Mouse (Mus musculus): Measurements from ENCODE around the gene Prodh2. TPM values are rescaled to one million over a fixed set of nuclear protein-coding genes. Genes with fewer than 3 reads are reported as not detected.

Prodh2 gene
- polyA plus RNA-seq, 1 experiment from 2014 or later = 9.9 TPM

- Histone ChIP-seq H3K36me3 (ENCODE audit: control insufficient read depth, insufficient read depth, low read length) (peaks cover 11% of the 10 kb centered on the region), H3K27me3 (replicated peaks; ENCODE audit: control insufficient read depth, insufficient read depth, low read length) (no peaks in the 10 kb centered on the region), H3K9me3 (ENCODE audit: control insufficient read depth, low read length) (no peaks in the 10 kb centered on the region), H3K27ac (ENCODE audit: low read length) (peak within 1 kb of the TSS; percentile 64), H3K4me3 (ENCODE audit: low read length) (peak within 1 kb of the TSS; percentile 58), H3K9ac (ENCODE audit: low read depth, low read length) (peak within 1 kb of the TSS; percentile 71), H3K4me1 (ENCODE audit: control insufficient read depth, insufficient read depth, low read length) (peaks cover 21% of the 10 kb centered on the region), H3K4me2 (ENCODE audit: low read depth, low read length) (peak within 1 kb of the TSS; percentile 75)
- under 1% methylated on average over 20 of the region's 20 CpGs for WGBS
- peak; percentile 83 for ATAC-seq
These were observed 66.1 kb downstream of the Prodh2 start, which contains the start of gene Lin37 for GRCm38 (mm10) chr7:30559443-30559954. Gene Lin37, minus strand, starts transcription at chr7:30559838.

- Histone ChIP-seq H3K9ac (ENCODE audit: low read depth, low read length) (no peak overlapping the region), H3K4me1 (ENCODE audit: control insufficient read depth, insufficient read depth, low read length) (peaks cover 21% of the 10 kb centered on the region), H3K27me3 (replicated peaks; ENCODE audit: control insufficient read depth, insufficient read depth, low read length) (no peaks in the 10 kb centered on the region), H3K4me2 (ENCODE audit: low read depth, low read length) (peak overlapping the region; percentile 53; the same call in 1 of the 2 replicates), H3K4me3 (ENCODE audit: low read length) (no peak overlapping the region), H3K9me3 (ENCODE audit: control insufficient read depth, low read length) (no peaks in the 10 kb centered on the region), H3K36me3 (ENCODE audit: control insufficient read depth, insufficient read depth, low read length) (peaks cover 10% of the 10 kb centered on the region), H3K27ac (ENCODE audit: low read length) (peak overlapping the region; percentile 50; the same call in 1 of the 2 replicates)
- ATAC-seq = no peak
- WGBS = 61% methylated on average over 2 of the region's 2 CpGs
These were observed 66.9 kb downstream of the Prodh2 start for GRCm38 (mm10) chr7:30560296-30560695.

GRCm38 (mm10) chr7:30562526-30563116 is 69.2 kb downstream of the Prodh2 start:
- H3K27ac ChIP-seq (ENCODE audit: low read length) = peak overlapping the region; percentile 98
- H3K27me3 ChIP-seq (replicated peaks; ENCODE audit: control insufficient read depth, insufficient read depth, low read length) = no peaks in the 10 kb centered on the region
- H3K4me2 ChIP-seq (ENCODE audit: low read depth, low read length) = peak overlapping the region; percentile 65
- no peaks in the 10 kb centered on the region for H3K9me3 ChIP-seq (ENCODE audit: control insufficient read depth, low read length)
- WGBS = under 1% methylated on average over 27 of the region's 27 CpGs
- peak overlapping the region; percentile 85 for H3K4me3 ChIP-seq (ENCODE audit: low read length)
- ATAC-seq = no peak
- H3K36me3 ChIP-seq (ENCODE audit: control insufficient read depth, insufficient read depth, low read length) = peaks cover 8% of the 10 kb centered on the region; the same call in 1 of the 2 replicates
- H3K4me1 ChIP-seq (ENCODE audit: control insufficient read depth, insufficient read depth, low read length) = peaks cover 21% of the 10 kb centered on the region
- H3K9ac ChIP-seq (ENCODE audit: low read depth, low read length) = peak overlapping the region; percentile 78

Small RNA genes lying within 50 kb of the gene (microRNA-seq; reads per million reads assigned to microRNA genes)
- not detected for gene Gm38670

Other genes with a start within 250 kb of the Prodh2 start
- gene Thap8, start 213.5 kb upstream of the Prodh2 start, polyA plus RNA-seq (2015; fragmentation: Nextera tagmentation; extraction: Ambion mirVana) = 0.22 and 0.37 TPM in 2 replicates
- 5.7 and 7.3 TPM in 2 replicates for gene Wdr62, start 213.2 kb upstream of the Prodh2 start, polyA plus RNA-seq (2015; fragmentation: Nextera tagmentation; extraction: Ambion mirVana)
- gene Clip3, start 201.9 kb upstream of the Prodh2 start, polyA plus RNA-seq (2015; fragmentation: Nextera tagmentation; extraction: Ambion mirVana) = 20.9 and 22.1 TPM in 2 replicates
- gene Alkbh6, start 184.9 kb upstream of the Prodh2 start, polyA plus RNA-seq (2015; fragmentation: Nextera tagmentation; extraction: Ambion mirVana) = 68.8 and 70.6 TPM in 2 replicates
- 58.9 and 59.7 TPM in 2 replicates for gene Syne4, start 178.8 kb upstream of the Prodh2 start, polyA plus RNA-seq (2015; fragmentation: Nextera tagmentation; extraction: Ambion mirVana)
- gene E130208F15Rik, start 171.9 kb upstream of the Prodh2 start, polyA plus RNA-seq (2015; fragmentation: Nextera tagmentation; extraction: Ambion mirVana) = 0.61 and 2.8 TPM in 2 replicates
- gene Sdhaf1, start 169.7 kb upstream of the Prodh2 start, polyA plus RNA-seq (2015; fragmentation: Nextera tagmentation; extraction: Ambion mirVana) = 13.8 and 14.3 TPM in 2 replicates
- gene Lrfn3, start 130.8 kb upstream of the Prodh2 start, polyA plus RNA-seq (2015; fragmentation: Nextera tagmentation; extraction: Ambion mirVana) = 2.5 and 3.0 TPM in 2 replicates
- gene Tyrobp, start 79.9 kb upstream of the Prodh2 start, polyA plus RNA-seq (2015; fragmentation: Nextera tagmentation; extraction: Ambion mirVana) = 55.2 and 59.9 TPM in 2 replicates
- 2.4 and 3.1 TPM in 2 replicates for gene Hcst, start 73.8 kb upstream of the Prodh2 start, polyA plus RNA-seq (2015; fragmentation: Nextera tagmentation; extraction: Ambion mirVana)
- gene Nfkbid, start 71.9 kb upstream of the Prodh2 start, polyA plus RNA-seq (2015; fragmentation: Nextera tagmentation; extraction: Ambion mirVana) = 2.6 TPM in 2 replicates
- gene Aplp1, start 48.1 kb upstream of the Prodh2 start, polyA plus RNA-seq (2015; fragmentation: Nextera tagmentation; extraction: Ambion mirVana) = 32.4 and 33.3 TPM in 2 replicates
- 1.0 and 1.1 TPM in 2 replicates for gene Kirrel2, start 35.9 kb upstream of the Prodh2 start, polyA plus RNA-seq (2015; fragmentation: Nextera tagmentation; extraction: Ambion mirVana)
- 0.94 and 1.8 TPM in 2 replicates for gene Nphs1, start 35.3 kb upstream of the Prodh2 start, polyA plus RNA-seq (2015; fragmentation: Nextera tagmentation; extraction: Ambion mirVana)
- 5.6 and 6.4 TPM in 2 replicates for gene Arhgap33, start 41.4 kb downstream of the Prodh2 start, polyA plus RNA-seq (2015; fragmentation: Nextera tagmentation; extraction: Ambion mirVana)
- gene Hspb6, start 58.6 kb downstream of the Prodh2 start, polyA plus RNA-seq (2015; fragmentation: Nextera tagmentation; extraction: Ambion mirVana) = 48.4 and 53.8 TPM in 2 replicates
- gene Proser3, start 58.7 kb downstream of the Prodh2 start, polyA plus RNA-seq (2015; fragmentation: Nextera tagmentation; extraction: Ambion mirVana) = 6.3 and 7.6 TPM in 2 replicates
- 44.5 and 50.0 TPM in 2 replicates for gene Lin37, start 66.2 kb downstream of the Prodh2 start, polyA plus RNA-seq (2015; fragmentation: Nextera tagmentation; extraction: Ambion mirVana)
- gene U2af1l4, start 69.7 kb downstream of the Prodh2 start, polyA plus RNA-seq (2015; fragmentation: Nextera tagmentation; extraction: Ambion mirVana) = 71.2 and 73.8 TPM in 2 replicates
- gene Gm49396, start 69.7 kb downstream of the Prodh2 start, polyA plus RNA-seq (2015; fragmentation: Nextera tagmentation; extraction: Ambion mirVana) = 9.2 and 9.3 TPM in 2 replicates
- gene Psenen, start 70.0 kb downstream of the Prodh2 start, polyA plus RNA-seq (2015; fragmentation: Nextera tagmentation; extraction: Ambion mirVana) = 158 and 168 TPM in 2 replicates
- 3.7 and 5.4 TPM in 2 replicates for gene Igflr1, start 71.8 kb downstream of the Prodh2 start, polyA plus RNA-seq (2015; fragmentation: Nextera tagmentation; extraction: Ambion mirVana)
- gene Kmt2b, start 95.1 kb downstream of the Prodh2 start, polyA plus RNA-seq (2015; fragmentation: Nextera tagmentation; extraction: Ambion mirVana) = 6.8 and 7.1 TPM in 2 replicates
- gene Zbtb32, start 105.3 kb downstream of the Prodh2 start, polyA plus RNA-seq (2015; fragmentation: Nextera tagmentation; extraction: Ambion mirVana) = 1.2 and 1.9 TPM in 2 replicates
- 5.9 and 7.3 TPM in 2 replicates for gene Upk1a, start 119.2 kb downstream of the Prodh2 start, polyA plus RNA-seq (2015; fragmentation: Nextera tagmentation; extraction: Ambion mirVana)
- 1,335 and 1,344 TPM in 2 replicates for gene Cox6b1, start 132.5 kb downstream of the Prodh2 start, polyA plus RNA-seq (2015; fragmentation: Nextera tagmentation; extraction: Ambion mirVana)
- gene Etv2, start 142.2 kb downstream of the Prodh2 start, polyA plus RNA-seq (2015; fragmentation: Nextera tagmentation; extraction: Ambion mirVana) = not detected in 2 replicates
- 93.8 and 95.7 TPM in 2 replicates for gene Rbm42, start 156.7 kb downstream of the Prodh2 start, polyA plus RNA-seq (2015; fragmentation: Nextera tagmentation; extraction: Ambion mirVana)
- 33.7 and 39.4 TPM in 2 replicates for gene Haus5, start 171.4 kb downstream of the Prodh2 start, polyA plus RNA-seq (2015; fragmentation: Nextera tagmentation; extraction: Ambion mirVana)
- gene Pmis2, start 178.0 kb downstream of the Prodh2 start, polyA plus RNA-seq (2015; fragmentation: Nextera tagmentation; extraction: Ambion mirVana) = not detected in 2 replicates
- 4.7 and 4.8 TPM in 2 replicates for gene 2200002J24Rik, start 205.3 kb downstream of the Prodh2 start, polyA plus RNA-seq (2015; fragmentation: Nextera tagmentation; extraction: Ambion mirVana)
- gene Atp4a, start 218.6 kb downstream of the Prodh2 start, polyA plus RNA-seq (2015; fragmentation: Nextera tagmentation; extraction: Ambion mirVana) = 1.6 and 2.5 TPM in 2 replicates
- gene Tmem147, start 235.9 kb downstream of the Prodh2 start, polyA plus RNA-seq (2015; fragmentation: Nextera tagmentation; extraction: Ambion mirVana) = 242 and 249 TPM in 2 replicates